In genomic region chr15:70641051-70641552, GRCm38 (mm10) we compare ENCODE assay signal across 16 mouse cellular contexts.
"Had no signal": no experiment of that assay in that cellular context is flagged by ENCODE, and none has a peak within 500 bp of the region (broad histone marks: within the 10 kb centered on the region; RNA-seq: fewer than 3 reads in every experiment).

No protein-coding gene starts in this region.

- H3K4me1 ChIP-seq: neural tube, embryonic 12.5 days; neural tube, embryonic 13.5 days; neural tube, embryonic 15.5 days; stomach, embryonic 15.5 days had no signal

- H3K36me3 ChIP-seq: neural tube, embryonic 12.5 days; neural tube, embryonic 13.5 days; neural tube, embryonic 15.5 days; stomach, embryonic 15.5 days had no signal

- H3K9me3 ChIP-seq: neural tube, embryonic 12.5 days; neural tube, embryonic 13.5 days; neural tube, embryonic 15.5 days; stomach, embryonic 15.5 days had no signal

- DNase-seq: right cerebral cortex, adult 18-20 months; right cerebral cortex, postnatal 14 days; right cerebral cortex, postnatal 25 days; right cerebral cortex, postnatal 4 days; spleen, adult 18-20 months; thymus, adult 18-20 months; thymus, adult 2 months; thymus, postnatal 14 days; thymus, postnatal 25 days; thymus, postnatal 36 days; thymus, postnatal 4 days had no signal

- H3K27ac ChIP-seq: neural tube, embryonic 12.5 days; neural tube, embryonic 13.5 days; neural tube, embryonic 15.5 days; stomach, embryonic 15.5 days; stomach, postnatal 0 days had no signal

- H3K9ac ChIP-seq: neural tube, embryonic 12.5 days; neural tube, embryonic 13.5 days; neural tube, embryonic 15.5 days; stomach, embryonic 15.5 days had no signal

- H3K4me3 ChIP-seq: neural tube, embryonic 12.5 days; neural tube, embryonic 13.5 days; neural tube, embryonic 15.5 days; stomach, embryonic 15.5 days had no signal

- H3K4me2 ChIP-seq: neural tube, embryonic 12.5 days; neural tube, embryonic 13.5 days; neural tube, embryonic 15.5 days; stomach, embryonic 15.5 days had no signal

- H3K27me3 ChIP-seq: neural tube, embryonic 12.5 days; neural tube, embryonic 13.5 days; neural tube, embryonic 15.5 days; stomach, embryonic 15.5 days had no signal
